Mouse (Mus musculus): Measurements from ENCODE around the gene Man2b1.

- TF ChIP-seq CTCF (IDR thresholded peaks at IDR 0.05; ENCODE audit: control insufficient read depth, insufficient read depth, low read length) = no peak
- TF ChIP-seq POLR2A (IDR thresholded peaks at IDR 0.05; ENCODE audit: borderline replicate concordance, control insufficient read depth, low read depth, low read length) = no peak
These were observed 33.9 kb downstream of the Man2b1 start for GRCm38 (mm10) chr8:85116984-85117383.
